Mouse (Mus musculus) c-Kit-negative CD71-positive TER-119-positive erythroid progenitor cells, embryonic 14.5 days (primary cell): ENCODE results near the gene Olfr65.

ENCODE experiments used
- DNase-seq: peaks from one replicate; pipeline ENCODE4 v3.0.0-alpha.2; 2013; ENCODE audit warnings: low read depth, low spot score

Gene Olfr65

GRCm38 (mm10) chr7:103903187-103903586, at the start of gene Olfr65:
Olfr65 (plus strand) TSS chr7:103903487.
- no peak for DNase-seq

GRCm38 (mm10) chr7:103854669-103855068, 48.6 kb upstream of the Olfr65 start:
- no peak for DNase-seq

- peak; percentile 88 for DNase-seq
These were observed 44.2 kb upstream of the Olfr65 start for GRCm38 (mm10) chr7:103859076-103859475.

GRCm38 (mm10) chr7:103860855-103861254, 42.4 kb upstream of the Olfr65 start:
- DNase-seq = peak; percentile 100

GRCm38 (mm10) chr7:103861531-103861930, 41.8 kb upstream of the Olfr65 start:
- peak; percentile 51 for DNase-seq

- DNase-seq = peak; percentile 86
These were observed 37.6 kb upstream of the Olfr65 start for GRCm38 (mm10) chr7:103865716-103866115.

GRCm38 (mm10) chr7:103870667-103871066, 32.6 kb upstream of the Olfr65 start:
- peak; percentile 90 for DNase-seq

- peak; percentile 77 for DNase-seq
These were observed 30.2 kb upstream of the Olfr65 start for GRCm38 (mm10) chr7:103873064-103873463.

GRCm38 (mm10) chr7:103874451-103874850, 28.8 kb upstream of the Olfr65 start:
- DNase-seq = peak; percentile 48

GRCm38 (mm10) chr7:103877093-103877492, 26.2 kb upstream of the Olfr65 start:
- peak; percentile 79 for DNase-seq

- DNase-seq = no peak
These were observed 17.1 kb upstream of the Olfr65 start, which contains the start of gene Olfr66 for GRCm38 (mm10) chr7:103886152-103886551. Olfr66 (minus strand) TSS chr7:103886252.

GRCm38 (mm10) chr7:103894385-103894784, 8.9 kb upstream of the Olfr65 start, which contains the start of gene Olfr64:
Olfr64 (minus strand) TSS chr7:103894485.
- DNase-seq = no peak

GRCm38 (mm10) chr7:103910047-103910446, 6.8 kb downstream of the Olfr65 start:
- peak; percentile 73 for DNase-seq

- DNase-seq = peak; percentile 82
These were observed 9.8 kb downstream of the Olfr65 start for GRCm38 (mm10) chr7:103912969-103913511.

GRCm38 (mm10) chr7:103915338-103915737, 12.1 kb downstream of the Olfr65 start:
- DNase-seq = peak; percentile 46

- no peak for DNase-seq
These were observed 25.2 kb downstream of the Olfr65 start, which contains the start of gene Olfr631 for GRCm38 (mm10) chr7:103928525-103928924. Olfr631 (plus strand) TSS chr7:103928825.

- DNase-seq = no peak
These were observed 31.0 kb downstream of the Olfr65 start, which contains the start of gene Olfr632 for GRCm38 (mm10) chr7:103934264-103934663. Olfr632 (plus strand) TSS chr7:103934347.

GRCm38 (mm10) chr7:103942730-103943129, 39.4 kb downstream of the Olfr65 start:
- peak; percentile 84 for DNase-seq

- no peak for DNase-seq
These were observed 40.9 kb downstream of the Olfr65 start, which contains the start of gene Olfr633 for GRCm38 (mm10) chr7:103944137-103944536. Olfr633 (plus strand) TSS chr7:103944437.
